Mouse (Mus musculus): ENCODE data around the gene Ola1.

The Ola1 gene

DNA sequence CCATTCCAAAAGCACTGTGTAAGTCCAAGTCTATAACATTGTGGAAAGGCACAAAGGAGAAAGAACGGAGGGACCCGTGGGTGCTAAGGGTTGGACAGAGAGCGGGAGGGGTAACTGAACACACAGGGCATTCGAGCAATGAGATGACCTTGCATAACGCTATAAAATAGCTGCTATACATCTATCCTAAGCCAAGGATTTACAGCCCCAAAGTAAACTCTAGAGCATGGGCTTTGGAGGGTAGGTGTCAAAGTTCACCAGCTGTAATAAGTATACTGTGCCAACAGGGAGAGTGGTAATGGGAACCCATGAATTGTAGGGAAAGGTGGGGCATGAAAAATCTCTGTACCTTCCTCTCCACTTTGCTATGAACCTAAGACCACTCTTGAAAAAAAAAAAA lies at the start of gene Ola1:
TSS of gene Ola1 (minus strand) at position 12 of the 400 bp plus-strand sequence.
- in situ Hi-C loops (cut with MboI; ENCODE audit: low pct_unique_long_range_greater_than_20kb in 1 of 2, low sequenced_read_pairs in 2 of 2, unreplicated experiment in 1 of 2): no loop called here

GRCm38 (mm10) chr2:73268281-73268680 lies 49.6 kb upstream of the Ola1 start:
- in situ Hi-C loops (cut with MboI; ENCODE audit: low pct_unique_long_range_greater_than_20kb in 1 of 2, low sequenced_read_pairs in 2 of 2, unreplicated experiment in 1 of 2): no loop called here

GRCm38 (mm10) chr2:73267818-73268217 lies 49.1 kb upstream of the Ola1 start:
- in situ Hi-C loops (cut with MboI; ENCODE audit: low pct_unique_long_range_greater_than_20kb in 1 of 2, low sequenced_read_pairs in 2 of 2, unreplicated experiment in 1 of 2): no loop called here

DNA sequence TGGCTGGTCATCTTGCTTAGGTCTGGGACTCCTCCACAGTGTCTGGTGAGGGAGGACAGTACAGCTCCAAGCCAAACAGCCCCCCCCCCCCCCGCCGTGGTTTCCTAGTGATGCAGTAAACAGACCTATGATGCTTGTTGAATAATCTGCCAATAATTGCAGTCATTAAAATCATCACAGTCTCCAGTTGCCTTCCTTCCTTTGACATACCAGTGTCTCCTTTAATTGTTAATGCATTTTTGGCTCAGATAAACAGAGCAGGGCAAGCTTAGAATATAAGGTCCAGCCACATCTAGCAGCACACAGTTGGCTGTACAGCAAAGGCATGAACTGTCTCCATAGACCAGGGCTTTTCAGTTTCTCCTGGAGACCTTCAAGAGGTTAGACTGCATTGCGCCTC lies 48.5 kb upstream of the Ola1 start:
- in situ Hi-C loops (cut with MboI; ENCODE audit: low pct_unique_long_range_greater_than_20kb in 1 of 2, low sequenced_read_pairs in 2 of 2, unreplicated experiment in 1 of 2): no loop called here

- in situ Hi-C loops (cut with MboI; ENCODE audit: low pct_unique_long_range_greater_than_20kb in 1 of 2, low sequenced_read_pairs in 2 of 2, unreplicated experiment in 1 of 2): no loop called here
Observed at GRCm38 (mm10) chr2:73266623-73267022, 47.9 kb upstream of the Ola1 start.

- in situ Hi-C loops (cut with MboI; ENCODE audit: low pct_unique_long_range_greater_than_20kb in 1 of 2, low sequenced_read_pairs in 2 of 2, unreplicated experiment in 1 of 2): no loop called here
Observed at GRCm38 (mm10) chr2:73266011-73266410, 47.3 kb upstream of the Ola1 start.

DNA sequence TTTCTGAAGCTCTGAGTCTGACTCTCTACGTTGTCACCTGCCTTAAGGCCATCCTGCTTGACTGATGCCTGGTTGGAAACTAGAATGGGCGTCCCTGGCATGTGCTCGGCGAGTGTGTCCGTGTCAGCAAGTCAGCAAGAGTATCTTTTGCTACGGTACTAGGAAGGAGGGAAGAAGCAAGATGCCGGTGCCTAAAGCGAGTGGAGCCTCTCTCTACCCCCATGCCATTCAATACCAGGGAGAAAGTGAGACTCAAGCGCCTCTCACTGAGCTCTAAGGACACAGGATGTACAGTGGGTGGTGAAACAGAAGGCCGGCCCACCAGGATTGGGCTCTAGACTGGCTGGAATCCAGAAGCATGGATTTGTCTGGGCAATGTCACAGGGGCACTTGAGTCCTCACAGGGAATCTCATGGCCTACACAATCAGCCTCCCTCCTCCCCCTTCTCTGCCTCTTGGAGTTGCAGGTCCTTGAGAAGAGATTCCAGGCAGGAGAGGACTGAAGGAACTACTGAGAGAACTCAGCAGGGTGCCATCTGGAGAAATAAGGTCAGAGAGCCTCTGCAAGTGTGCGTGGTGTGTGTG lies 46.0 kb upstream of the Ola1 start:
- in situ Hi-C loops (cut with MboI; ENCODE audit: low pct_unique_long_range_greater_than_20kb in 1 of 2, low sequenced_read_pairs in 2 of 2, unreplicated experiment in 1 of 2): no loop called here

- in situ Hi-C loops (cut with MboI; ENCODE audit: low pct_unique_long_range_greater_than_20kb in 1 of 2, low sequenced_read_pairs in 2 of 2, unreplicated experiment in 1 of 2): no loop called here
Observed at GRCm38 (mm10) chr2:73263794-73264610, 45.3 kb upstream of the Ola1 start.

GRCm38 (mm10) chr2:73263172-73263765 lies 44.5 kb upstream of the Ola1 start:
- in situ Hi-C loops (cut with MboI; ENCODE audit: low pct_unique_long_range_greater_than_20kb in 1 of 2, low sequenced_read_pairs in 2 of 2, unreplicated experiment in 1 of 2): no loop called here

- in situ Hi-C loops (cut with MboI; ENCODE audit: low pct_unique_long_range_greater_than_20kb in 1 of 2, low sequenced_read_pairs in 2 of 2, unreplicated experiment in 1 of 2): no loop called here
Observed at GRCm38 (mm10) chr2:73248701-73249100, 30.0 kb upstream of the Ola1 start.

- in situ Hi-C loops (cut with MboI; ENCODE audit: low pct_unique_long_range_greater_than_20kb in 1 of 2, low sequenced_read_pairs in 2 of 2, unreplicated experiment in 1 of 2): no loop called here
Observed at GRCm38 (mm10) chr2:73241299-73241698, 22.6 kb upstream of the Ola1 start.

DNA sequence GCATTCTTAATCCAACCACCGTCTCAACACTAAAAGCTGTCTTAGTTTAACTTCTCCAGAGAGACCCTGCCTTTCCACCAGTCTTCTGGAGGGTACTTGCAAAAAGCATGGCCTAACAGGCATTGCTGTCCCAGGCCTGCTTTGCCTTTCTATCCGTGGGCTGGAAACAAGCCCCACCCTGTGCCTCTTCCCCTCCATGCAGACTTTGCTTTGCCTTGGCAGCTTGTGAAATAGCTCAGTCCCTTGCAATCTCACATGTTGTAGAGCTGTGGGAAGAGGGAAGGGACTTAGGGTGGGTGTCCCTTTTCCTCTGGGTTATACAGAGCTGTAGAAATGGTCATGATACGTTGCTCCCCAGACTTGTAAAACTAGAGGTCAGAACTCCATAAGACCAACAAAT lies 12.4 kb upstream of the Ola1 start:
- in situ Hi-C loops (cut with MboI; ENCODE audit: low pct_unique_long_range_greater_than_20kb in 1 of 2, low sequenced_read_pairs in 2 of 2, unreplicated experiment in 1 of 2): no loop called here

GRCm38 (mm10) chr2:73213871-73214659 lies 4.7 kb downstream of the Ola1 start:
- in situ Hi-C loops (cut with MboI; ENCODE audit: low pct_unique_long_range_greater_than_20kb in 1 of 2, low sequenced_read_pairs in 2 of 2, unreplicated experiment in 1 of 2): no loop called here

- in situ Hi-C loops (cut with MboI; ENCODE audit: low pct_unique_long_range_greater_than_20kb in 1 of 2, low sequenced_read_pairs in 2 of 2, unreplicated experiment in 1 of 2): no loop called here
Observed at GRCm38 (mm10) chr2:73213539-73213870, 5.2 kb downstream of the Ola1 start.

DNA sequence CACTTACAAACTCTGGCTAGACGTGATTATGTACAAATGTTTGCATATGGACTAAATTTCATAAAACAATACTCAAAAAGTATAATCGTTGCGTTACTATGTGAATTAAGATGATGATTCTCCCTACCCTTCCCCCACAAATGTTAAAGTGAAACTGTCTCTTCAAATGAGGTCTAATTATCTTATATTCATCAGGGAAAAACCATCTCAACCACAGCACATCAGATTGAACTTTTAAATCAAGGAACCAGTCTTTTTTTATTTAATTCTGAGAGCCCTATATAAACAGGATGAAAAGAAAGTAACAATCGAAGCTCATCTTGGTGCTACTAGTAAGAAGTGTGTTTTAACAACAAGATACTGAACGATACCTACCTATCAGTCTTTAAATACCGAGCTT lies 14.4 kb downstream of the Ola1 start:
- in situ Hi-C loops (cut with MboI; ENCODE audit: low pct_unique_long_range_greater_than_20kb in 1 of 2, low sequenced_read_pairs in 2 of 2, unreplicated experiment in 1 of 2): no loop called here

GRCm38 (mm10) chr2:73188488-73188887 lies 30.2 kb downstream of the Ola1 start:
- in situ Hi-C loops (cut with MboI; ENCODE audit: low pct_unique_long_range_greater_than_20kb in 1 of 2, low sequenced_read_pairs in 2 of 2, unreplicated experiment in 1 of 2): no loop called here

GRCm38 (mm10) chr2:73185185-73185584 lies 33.5 kb downstream of the Ola1 start:
- in situ Hi-C loops (cut with MboI; ENCODE audit: low pct_unique_long_range_greater_than_20kb in 1 of 2, low sequenced_read_pairs in 2 of 2, unreplicated experiment in 1 of 2): no loop called here

DNA sequence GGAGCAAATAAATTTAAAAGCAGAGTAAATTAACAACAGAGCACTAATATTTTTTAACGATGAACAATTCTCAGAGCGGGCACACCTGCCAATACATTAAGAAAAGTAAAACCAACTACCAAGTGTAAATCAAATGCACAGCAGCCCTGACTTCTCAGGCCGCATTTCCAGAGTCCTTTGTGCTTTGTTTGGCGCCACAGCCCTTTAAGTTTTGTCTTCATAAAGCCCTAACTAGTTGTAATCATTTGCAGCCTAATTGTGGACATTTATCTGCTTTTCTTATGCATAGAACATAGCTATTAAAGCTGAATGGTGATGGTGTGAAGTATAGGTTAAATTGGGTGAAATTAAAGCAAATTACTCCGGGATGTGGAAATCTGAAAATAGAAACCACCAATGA lies 49.2 kb downstream of the Ola1 start:
- in situ Hi-C loops (cut with MboI; ENCODE audit: low pct_unique_long_range_greater_than_20kb in 1 of 2, low sequenced_read_pairs in 2 of 2, unreplicated experiment in 1 of 2): no loop called here

- in situ Hi-C loops (cut with MboI; ENCODE audit: low pct_unique_long_range_greater_than_20kb in 1 of 2, low sequenced_read_pairs in 2 of 2, unreplicated experiment in 1 of 2): no loop called here
Observed at GRCm38 (mm10) chr2:73167126-73167525, 51.6 kb downstream of the Ola1 start.
